Mouse (Mus musculus): ENCODE data around the gene Fyb. TPM values are rescaled to one million over a fixed set of nuclear protein-coding genes. Genes with fewer than 3 reads are reported as not detected.

Fyb gene
- 100 to 1,000 TPM; 295 to 356 TPM for total RNA-seq (2023)

GRCm38 (mm10) chr15:6522653-6523167, at the start of gene Fyb:
TSS of gene Fyb (plus strand) at chr15:6522853.

DNA sequence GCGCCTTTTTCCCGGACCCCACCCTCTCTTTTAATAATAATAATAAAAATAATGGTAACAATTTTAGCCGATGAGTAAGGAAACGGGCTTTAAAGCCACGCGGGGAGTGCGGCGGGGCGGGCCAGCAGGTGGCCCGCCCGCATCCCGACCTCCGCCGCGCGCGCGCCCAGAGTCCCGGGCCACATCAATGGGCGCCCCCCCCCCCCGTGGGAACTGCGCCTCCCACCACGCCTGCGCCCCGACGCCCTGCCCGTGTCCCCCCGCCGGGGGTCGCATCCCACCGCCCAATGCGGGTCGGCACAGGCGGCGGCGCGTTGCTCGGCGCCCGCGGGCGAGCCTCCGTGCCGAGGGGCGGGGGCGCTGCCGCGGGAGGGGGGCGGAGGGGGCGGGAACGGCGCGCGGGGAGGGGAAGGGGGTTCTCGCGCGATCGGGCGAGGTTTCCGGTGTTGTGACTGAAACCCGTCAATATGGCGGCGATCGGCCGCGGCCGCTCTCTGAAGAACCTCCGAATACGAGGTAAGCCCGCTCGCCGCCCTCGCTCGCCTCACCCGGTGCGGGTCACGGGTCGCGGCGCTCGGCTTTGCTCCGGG, 185.4 kb downstream of the Fyb start, which contains the start of gene Rictor:
Rictor (plus strand) TSS at position 444 of the 590 bp plus-strand sequence.

Other genes starting within 250 kb of the Fyb start
- 1 to 10 TPM; 1.4 to 1.6 TPM for gene Dab2, start 223.1 kb upstream of the Fyb start, total RNA-seq (2023)
- not detected for gene C9, start 77.5 kb upstream of the Fyb start, total RNA-seq (2023)
- 10 to 100 TPM; 37.6 to 40.2 TPM for gene Rictor, start 185.5 kb downstream of the Fyb start, total RNA-seq (2023)